Mouse (Mus musculus) left cerebral cortex, postnatal 4 days (tissue): ENCODE data around the gene Arid5b. TPM values are rescaled to one million over a fixed set of nuclear protein-coding genes. Genes with fewer than 3 reads are reported as not detected.

Experiments used
- DNase-seq: peaks from one replicate; pipeline ENCODE4 v3.0.0-alpha.2; 2022
- intact Hi-C: fragments of 180-260 bp; cut with DNase I; formaldehyde crosslinking; loops from one replicate; pipeline ENCODE4 v1.15.1; 2025
- total RNA-seq, 2 experiments: library from RNA; stranded (reverse); gene quantifications; 2 replicates each; pipeline ENCODE4 v1.2.3; 2021

Gene Arid5b
- total RNA-seq, 2 experiments from 2014 or later = 28.7 to 31.5 TPM

DNA sequence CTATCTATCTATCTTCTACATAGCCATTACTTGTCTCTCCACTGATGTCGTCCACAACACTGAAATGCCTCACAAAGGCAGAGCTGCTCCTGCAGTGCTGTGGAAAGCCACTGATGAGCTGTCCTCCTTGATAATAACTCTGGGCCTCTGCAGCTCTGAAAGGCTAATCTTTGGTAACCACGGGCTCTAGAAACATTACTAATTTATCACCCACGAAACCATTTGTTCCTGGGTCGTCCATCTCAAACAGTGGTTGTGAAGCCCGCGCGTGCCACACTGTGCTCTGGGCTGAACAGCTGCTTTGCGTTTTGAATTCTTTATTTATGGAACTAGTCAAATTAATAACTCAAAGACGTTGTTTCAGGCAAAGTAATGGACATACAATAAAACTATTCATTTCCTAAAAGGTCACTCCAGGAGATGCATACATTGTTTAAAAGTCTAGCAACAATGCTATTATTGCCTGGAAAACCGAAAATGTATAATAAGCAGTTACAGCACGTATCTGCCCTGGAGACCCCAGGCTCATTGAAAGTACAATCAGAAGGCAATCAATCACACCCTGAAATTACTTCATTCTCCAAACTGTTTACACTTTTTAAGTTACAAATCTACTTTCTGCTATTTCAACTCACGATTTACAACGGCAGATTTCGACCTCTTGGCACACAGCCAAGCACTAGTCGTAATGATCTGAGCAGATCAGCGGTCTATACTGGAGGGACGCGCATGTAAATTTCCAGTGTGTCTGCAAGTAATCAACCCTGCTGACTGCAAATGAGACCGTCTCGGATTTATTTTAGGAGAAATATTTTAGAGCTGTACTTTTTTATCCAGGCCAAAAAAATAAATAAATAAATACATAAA lies 70.5 kb downstream of the Arid5b start:
- peak; percentile 57 for DNase-seq
- intact Hi-C loops = no loop called here

DNA sequence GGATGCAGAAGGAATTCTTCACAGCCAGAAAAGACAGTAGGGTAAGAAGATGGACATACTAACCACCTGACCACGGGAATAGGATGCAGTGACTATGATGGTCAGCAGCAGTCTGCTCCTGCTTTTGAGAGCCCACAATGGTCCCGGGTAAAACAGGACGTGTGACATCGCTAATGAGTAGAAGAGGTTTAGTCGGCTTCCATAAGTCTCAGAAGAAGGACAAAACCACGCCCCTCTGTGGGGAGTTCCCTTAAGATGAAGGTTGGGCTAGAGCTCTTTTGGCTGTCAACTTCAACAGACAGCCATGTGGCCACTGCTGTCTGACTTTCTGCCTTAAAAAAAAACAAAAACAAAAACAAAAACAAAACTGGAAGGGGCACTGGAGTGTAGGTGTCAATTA lies 74.1 kb downstream of the Arid5b start:
- intact Hi-C loops = no loop called here
- DNase-seq = no peak

DNA sequence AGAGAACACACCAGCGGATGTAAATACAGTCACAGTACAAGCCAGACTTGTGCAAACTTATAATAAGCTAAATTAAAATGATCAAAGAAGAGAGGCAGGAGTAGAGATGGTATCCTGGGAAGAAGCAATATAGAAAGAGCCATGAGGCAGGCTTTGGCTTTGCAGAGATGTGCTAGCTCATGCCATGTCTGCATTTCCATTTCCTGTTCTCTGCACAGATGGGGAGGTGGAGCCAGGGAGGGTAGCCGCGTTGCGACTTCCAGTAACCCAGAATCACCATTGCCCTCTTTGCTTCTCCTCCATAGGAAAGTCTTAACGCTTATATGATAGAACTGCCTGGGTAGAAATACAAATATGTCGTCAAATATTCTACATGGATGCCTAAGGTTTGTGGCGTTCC lies 74.7 kb downstream of the Arid5b start:
- intact Hi-C loops = no loop called here
- DNase-seq = no peak

DNA sequence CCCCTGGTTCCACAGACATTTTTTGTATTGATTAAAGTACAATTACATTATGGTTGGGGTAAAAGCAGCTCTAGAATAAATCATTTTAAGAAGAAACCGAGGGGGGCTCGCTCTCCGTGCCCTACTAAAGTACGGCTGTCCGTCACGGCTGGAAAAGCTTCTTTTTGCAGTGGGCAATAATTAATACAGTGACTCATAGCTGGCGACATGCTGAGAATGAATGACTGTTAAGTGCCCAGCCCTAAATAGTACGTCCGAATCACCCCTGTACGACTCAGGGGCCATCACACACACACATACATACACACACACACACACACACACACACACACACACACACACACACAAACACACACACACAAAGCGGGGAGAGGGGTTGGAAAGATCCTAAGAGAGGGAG lies 75.2 kb downstream of the Arid5b start:
- no peak for DNase-seq
- intact Hi-C loops = no loop called here

DNA sequence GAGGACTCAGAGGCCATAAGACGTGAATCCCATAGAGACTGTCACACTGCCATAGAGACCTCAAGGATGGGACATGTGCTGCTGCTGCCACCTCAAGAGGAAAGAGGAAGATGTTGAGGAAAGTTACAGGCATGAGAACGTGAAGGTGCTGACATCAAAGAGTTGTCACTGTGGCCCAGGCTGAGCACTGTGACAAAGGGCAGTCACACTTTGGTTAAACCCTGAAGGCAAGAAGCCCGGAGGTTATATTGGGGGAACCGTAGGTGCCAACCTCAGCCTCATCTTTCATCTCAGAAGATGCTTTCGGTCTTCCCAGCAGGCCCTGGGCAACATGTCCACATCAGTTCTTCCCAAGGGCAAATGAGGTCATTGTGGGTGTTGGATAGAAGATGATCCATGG lies 79.1 kb downstream of the Arid5b start:
- intact Hi-C loops = no loop called here
- DNase-seq = no peak

DNA sequence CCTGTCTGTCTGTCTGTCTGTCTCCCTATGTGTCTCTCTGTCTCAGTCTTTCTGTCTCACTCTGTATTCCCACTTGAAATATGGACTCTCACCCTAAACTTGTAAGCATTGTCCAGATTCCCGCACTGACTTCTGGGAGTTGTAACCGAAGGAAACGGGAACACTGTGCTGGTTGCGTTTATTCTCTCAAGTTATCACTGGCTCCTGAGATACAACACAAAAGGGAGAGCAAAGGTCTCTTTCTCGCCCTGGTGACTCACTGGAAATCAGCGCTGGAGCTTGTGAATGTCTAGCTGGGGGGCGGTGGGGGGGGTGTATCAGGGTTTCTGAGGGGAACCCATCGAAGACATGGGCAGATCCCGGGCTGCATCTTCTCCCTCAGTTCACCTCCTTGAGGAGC lies 82.2 kb downstream of the Arid5b start:
- no peak for DNase-seq
- intact Hi-C loops = no loop called here

DNA sequence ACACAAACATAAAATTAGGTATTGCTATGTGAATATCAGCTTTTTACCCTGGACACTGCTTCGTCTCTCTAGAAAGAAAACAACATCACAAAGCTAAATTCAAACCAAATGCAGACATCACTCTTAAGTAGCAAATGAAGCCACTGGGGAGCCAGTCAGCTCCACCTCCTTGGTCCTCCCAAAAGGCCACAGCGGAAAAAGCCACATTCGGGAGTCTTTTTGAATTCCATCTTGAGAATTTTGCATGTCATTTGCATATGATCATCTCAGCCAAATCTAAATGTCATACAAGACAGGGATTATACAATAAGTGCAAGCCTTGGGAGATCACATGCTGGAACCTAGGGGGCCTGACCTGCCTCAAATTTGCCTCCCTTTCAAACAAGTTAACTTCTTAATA lies 85.0 kb downstream of the Arid5b start:
- DNase-seq = no peak
- intact Hi-C loops = no loop called here

DNA sequence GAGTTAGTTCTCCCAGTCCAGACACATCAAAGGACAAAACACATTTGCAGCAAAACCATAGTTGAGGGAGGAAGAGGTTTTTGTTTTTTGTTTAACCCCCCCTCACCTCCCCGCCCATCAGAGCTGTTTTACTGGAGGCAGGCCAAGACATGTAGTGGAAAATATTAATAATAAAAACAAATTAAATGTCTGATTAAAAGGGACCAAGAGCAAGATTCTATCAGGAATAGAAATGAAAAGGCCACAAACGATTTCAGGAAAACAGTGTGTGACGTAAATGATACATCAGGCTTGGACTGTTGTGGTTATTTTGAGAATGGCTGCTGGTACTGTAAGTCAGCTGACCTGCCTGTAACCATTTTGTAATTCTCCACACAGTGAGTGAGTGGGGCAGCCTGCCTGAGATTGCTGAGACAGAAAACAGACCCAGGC lies 85.7 kb downstream of the Arid5b start:
- intact Hi-C loops = no loop called here
- DNase-seq = no peak

DNA sequence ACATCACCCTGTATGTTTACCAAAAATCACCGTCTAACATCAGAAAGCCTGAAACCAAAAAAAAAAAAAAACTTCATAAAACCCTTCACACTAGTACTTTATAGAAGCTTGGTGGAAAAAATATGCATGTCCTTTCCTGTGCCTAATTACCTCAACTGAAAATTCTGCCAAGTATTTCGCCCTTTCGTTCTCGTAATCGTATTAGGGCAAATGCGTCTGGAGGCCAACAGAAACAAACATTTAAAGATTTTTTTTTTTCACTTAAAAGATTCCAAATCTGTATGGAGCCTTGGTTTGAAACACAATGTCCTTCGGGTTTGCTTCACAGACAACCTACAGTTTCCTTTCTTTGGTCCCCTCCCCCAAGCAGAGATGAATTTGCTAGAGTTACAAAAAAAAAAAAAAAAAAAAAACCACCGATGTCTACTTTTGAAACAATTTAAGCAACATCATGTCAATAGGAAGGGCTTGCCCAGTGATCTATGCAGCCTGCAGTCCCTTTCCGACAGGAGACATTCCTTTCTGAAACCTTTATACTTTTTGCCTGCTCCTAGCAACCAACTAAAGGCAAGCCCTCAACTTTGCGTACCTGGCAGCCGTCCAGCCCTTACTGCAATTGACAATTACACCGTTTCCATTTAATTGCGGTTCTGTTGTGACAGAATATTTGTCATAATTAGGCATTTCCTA lies 86.7 kb downstream of the Arid5b start:
- intact Hi-C loops = no loop called here
- DNase-seq = peak; percentile 50

DNA sequence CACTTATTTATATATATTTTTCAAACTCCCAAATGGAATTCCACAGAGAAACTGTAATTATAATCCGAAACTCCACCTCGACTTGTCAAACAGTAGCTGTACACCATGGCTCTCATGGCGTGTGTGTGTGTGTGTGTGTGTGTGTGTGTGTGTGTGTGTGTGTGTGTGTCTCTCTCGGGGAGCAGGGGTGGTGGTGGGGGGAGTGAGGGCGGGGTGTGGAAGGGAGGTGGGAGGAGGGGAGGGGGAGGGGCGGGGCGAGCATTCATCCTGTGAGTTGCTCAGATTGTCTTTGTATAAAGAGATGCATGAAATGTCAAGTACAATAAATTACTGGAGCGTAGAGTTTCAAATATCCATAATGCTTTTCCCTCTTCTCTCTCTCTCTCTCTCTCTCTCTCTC lies 87.4 kb downstream of the Arid5b start:
- peak; percentile 75 for DNase-seq
- intact Hi-C loops = no loop called here

DNA sequence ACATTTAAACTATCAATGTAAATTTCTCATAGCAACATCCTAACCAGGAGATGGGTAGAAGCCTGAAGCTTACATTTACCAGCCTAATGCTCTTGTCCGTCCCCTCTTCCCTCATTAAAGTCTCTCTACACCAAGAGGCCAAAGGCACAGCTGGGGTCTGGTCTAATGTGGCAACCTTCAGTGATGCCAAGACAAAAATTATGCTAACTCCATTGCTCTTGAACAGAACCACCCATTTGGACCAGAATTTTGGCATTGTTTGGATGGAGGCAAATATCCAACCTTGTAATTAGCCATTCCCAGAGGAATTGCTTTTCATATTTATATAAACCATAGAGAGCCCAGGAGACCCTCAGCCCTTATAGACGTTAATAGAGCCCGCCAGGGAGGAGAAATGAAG lies 88.7 kb downstream of the Arid5b start:
- DNase-seq = peak; percentile 40
- intact Hi-C loops = no loop called here

DNA sequence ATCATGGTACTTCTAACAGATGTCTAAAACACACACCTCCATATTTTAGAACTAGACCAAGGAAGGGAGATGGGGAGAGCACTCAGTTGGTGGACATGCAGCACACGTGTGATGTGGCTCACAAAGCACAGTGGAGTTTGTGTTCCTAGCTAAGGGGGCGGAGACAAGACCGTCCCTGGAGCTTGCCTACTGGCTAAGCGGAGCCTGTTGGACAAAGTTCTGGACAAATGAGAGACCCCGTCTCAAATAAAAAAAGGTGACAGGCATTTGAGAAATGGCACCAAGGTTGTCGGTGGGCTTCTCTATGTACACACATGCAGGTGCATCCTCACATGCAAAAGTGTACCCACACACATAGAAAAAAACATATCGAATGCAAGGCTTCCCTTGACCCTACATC lies 95.4 kb downstream of the Arid5b start:
- no peak for DNase-seq
- intact Hi-C loops = no loop called here

DNA sequence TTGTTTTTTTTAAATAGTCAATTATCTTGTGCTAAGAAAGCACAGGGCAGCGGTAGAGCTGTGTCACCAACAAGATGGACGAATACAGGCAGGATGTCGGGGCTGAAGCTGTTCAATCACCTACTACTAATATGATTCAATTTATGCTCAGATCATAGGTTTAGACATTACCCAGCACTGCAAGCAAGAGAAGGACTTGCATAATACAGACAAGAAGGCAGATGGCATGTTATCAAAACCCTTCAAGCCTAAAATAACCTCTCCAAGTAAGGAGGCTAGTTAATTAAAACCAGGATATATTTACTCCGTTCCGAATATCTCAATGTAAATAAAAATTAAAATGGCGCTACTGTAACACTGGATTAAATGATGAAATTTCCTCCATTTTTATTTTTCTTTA lies 96.3 kb downstream of the Arid5b start:
- intact Hi-C loops = no loop called here
- no peak for DNase-seq

DNA sequence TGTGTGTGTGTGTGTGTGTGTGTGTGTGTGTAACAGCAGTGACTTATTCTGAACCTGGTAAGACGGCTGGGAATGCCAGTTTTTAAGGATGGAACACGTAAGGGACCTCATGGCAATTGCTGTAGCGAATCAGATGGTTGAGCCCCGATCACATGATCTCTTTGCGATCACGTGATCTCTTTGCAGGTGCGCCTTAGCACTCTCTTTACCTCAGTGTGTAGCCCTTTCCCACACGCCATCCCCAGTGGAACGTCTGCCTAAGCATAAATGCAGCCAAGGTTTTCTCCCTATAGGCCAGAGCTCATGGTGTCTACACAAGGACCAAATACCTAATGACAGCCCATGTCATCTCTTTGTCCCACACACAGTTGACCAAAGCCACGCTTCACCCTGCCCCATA lies 97.4 kb downstream of the Arid5b start:
- intact Hi-C loops = no loop called here
- DNase-seq = no peak

DNA sequence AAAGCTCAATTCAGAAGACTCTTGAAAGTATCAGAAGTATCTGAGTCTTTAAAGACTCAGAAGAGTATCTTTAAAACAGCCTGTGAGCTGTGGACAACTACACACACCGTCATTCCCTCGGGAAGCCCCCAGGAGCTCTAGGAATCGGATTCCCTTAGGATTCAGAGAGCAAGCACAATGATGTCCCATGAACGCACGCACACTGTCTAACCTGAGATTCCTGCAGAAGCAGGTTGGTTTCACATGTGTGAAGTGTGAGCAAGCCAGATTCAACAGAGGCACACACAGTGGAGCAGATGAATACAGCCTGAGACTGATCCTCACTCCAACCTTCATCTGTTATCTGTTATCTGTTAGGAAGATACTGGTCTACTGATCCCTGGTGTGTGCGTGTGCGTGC lies 97.8 kb downstream of the Arid5b start:
- no peak for DNase-seq
- intact Hi-C loops = no loop called here

DNA sequence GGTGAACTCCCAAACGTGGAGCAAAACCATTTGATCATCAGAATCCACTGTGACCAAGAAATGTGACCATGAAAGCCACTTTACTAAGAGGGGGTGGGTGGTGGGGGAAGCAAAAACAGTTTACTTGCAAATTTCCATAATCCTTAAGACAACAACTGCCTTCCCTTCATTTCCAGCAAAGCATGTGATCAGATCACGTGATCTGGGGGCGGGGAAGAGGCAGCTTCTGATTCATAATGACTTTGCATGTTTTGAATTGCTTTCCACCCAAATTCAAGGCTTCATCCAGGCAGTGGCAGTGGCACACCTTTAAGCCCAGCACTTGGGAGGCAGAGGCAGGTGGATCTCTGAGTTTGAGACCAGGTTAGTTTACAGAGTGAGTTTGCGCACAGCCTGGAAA lies 98.4 kb downstream of the Arid5b start:
- no peak for DNase-seq
- intact Hi-C loops = no loop called here

DNA sequence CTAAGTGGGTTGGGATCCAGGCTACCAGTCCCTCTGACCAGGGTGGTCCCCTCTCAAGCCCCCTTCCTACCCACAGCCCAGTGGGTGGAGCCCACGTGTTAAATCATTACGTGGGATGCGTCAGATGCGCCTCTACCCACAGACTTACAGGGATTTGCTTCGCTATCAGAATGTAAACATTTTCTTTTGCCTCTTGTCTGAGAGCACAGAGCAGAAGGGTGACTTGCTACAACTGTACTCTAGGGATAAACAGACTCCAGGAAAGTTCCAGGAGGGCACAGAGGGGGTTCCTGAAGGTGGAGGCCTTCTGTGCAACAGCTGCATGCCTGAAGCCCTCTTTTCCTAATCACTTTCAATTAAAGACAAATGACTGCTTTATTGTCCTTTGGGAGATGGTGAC lies 98.8 kb downstream of the Arid5b start:
- no peak for DNase-seq
- intact Hi-C loops = no loop called here

DNA sequence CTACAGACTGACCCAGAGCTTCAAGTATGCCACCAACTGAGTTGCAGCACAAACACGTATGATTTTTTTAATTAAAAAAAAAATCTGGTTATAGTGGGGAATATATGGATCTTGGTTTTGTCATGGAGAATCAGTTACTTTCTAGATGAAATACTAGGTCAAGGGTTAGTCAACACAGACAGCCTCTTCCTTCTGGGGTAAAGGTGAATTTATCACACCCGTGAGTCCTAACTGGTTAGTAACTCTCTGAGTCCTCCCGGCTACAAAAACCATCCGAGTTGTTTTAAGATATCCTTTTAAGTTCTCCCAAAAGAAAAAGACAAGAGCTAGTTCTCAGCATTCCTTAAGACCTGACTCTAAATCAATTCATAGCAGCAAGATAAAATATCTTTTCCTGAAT lies 99.2 kb downstream of the Arid5b start:
- intact Hi-C loops = no loop called here
- DNase-seq = no peak

DNA sequence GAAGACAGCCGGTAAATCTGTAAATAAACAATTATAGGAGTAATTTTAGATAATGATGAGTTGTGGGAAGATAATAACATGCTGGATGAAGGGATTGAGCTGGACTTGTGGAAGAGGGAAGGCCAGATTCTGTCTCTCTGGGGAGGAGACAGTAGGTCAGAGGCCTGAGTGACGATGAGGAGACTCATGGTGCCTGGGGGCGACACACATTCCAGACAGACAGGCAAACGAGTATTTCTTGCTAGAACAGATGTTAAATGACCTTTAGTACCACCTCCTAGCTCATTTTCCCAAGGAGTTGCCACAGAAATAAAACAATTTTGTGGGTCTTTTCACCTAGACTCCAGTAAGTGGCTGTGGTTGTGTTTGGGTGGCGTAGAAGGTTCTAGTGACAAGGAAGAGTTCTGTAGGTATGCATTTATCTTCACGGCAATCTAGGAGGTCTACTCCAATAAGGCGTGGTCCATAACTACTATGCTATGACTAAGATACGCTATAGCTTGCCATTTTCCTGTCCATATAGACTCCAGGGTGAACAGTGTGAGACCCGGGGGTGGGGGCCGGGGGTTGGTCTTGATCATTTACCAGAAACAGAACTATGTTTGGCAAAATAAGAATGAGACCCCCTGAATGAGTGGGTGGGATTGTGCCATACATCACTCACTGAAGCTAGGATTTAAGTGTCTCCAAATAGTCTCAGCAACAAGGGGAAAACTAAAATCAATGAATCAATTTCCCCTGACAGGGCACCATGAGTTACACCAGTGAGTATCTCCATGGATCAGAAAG lies 100.6 kb downstream of the Arid5b start:
- DNase-seq = no peak
- intact Hi-C loops = no loop called here

DNA sequence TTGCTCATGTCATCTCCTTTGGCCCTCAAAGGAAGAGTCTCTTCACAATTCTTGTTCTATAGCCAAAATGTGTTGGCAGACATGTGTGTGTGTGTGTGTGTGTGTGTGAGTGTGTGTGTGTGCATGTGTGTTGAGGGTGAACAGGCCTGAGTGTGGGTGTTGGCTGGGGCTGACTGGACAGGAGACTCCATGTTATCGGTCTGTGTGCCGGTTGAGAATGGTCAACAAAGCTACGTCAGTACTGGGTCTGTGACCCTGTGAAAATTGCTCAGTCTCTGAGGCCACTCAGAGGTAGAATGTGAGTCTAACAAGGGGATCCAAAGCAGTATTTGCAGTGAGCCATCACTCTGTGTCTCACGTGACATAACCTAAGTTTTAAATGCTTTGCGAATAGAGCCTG lies 102.7 kb downstream of the Arid5b start:
- intact Hi-C loops = no loop called here
- no peak for DNase-seq

DNA sequence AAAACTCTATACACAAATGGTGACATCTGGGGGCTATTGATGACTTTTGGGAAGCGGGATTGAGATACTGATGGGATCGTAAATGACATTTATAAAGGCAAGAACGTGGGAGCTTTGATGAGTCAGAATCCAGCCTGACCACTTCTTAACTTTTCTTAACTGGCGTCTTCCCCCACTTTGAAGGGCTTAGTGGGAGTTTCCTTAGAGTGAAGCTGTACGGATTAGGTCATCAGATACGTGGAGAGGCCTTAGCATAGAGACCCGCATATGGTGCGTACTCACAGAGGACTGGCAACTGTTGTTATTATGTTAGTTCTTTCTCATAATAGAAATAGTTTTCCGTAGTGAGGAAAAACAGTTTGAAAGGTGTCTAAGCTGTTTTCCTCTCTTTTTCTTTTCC lies 104.9 kb downstream of the Arid5b start:
- intact Hi-C loops = no loop called here
- no peak for DNase-seq

DNA sequence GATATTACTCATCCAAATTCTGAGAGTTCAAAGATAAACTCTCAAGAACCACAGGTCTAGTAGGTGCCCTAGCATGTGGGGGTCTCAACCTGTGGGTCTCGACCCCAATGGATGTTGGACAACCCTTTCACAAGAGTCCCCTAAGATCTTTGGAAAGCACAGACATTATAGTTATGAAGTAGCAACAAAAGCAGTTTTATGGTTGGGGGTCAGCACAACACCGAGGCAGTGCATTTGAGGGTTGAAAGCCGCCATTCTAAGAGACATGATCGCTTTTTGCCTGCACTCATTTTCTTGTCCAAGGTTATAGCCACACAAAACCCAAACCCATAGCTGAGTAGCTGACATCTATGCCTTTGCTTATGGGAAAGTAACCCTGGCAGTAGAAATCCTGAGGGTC lies 105.6 kb downstream of the Arid5b start:
- DNase-seq = no peak
- intact Hi-C loops = no loop called here
